In genomic region chr12:112830570-112830969, GRCm38 (mm10) we compare ENCODE assay signal across 11 mouse cellular contexts. TPM values are rescaled to one million over a fixed set of nuclear protein-coding genes. Genes with fewer than 3 reads are reported as not detected.
A peak's percentile ranks its signal among the peaks of the same experiment; 100 is the strongest.
DNase-seq lines count a peak whose midpoint lies in the region; ATAC-seq and TF ChIP-seq lines count a peak whose summit lies in the region.
"Had no signal": no experiment of that assay in that cellular context is flagged by ENCODE, and none has a peak within 500 bp of the region (broad histone marks: within the 10 kb centered on the region; RNA-seq: fewer than 3 reads in every experiment).

No protein-coding gene starts in this region.

- peak overlapping the region; percentile 99 for H3K4me3 ChIP-seq in heart, embryonic 13.5 days
- H3K4me3 ChIP-seq in MEL (ENCODE audit: control insufficient read depth in 1 of 2, insufficient read depth in 1 of 2, low read depth in 2 of 2, low read length in 2 of 2) = peak overlapping the region; percentile 69 to 88
- H3K4me3 ChIP-seq in hindbrain, embryonic 12.5 days = peak overlapping the region; percentile 77
- H3K4me3 ChIP-seq in midbrain, embryonic 11.5 days (ENCODE audit: low read depth, low read length) = peak overlapping the region; percentile 97

- H3K4me1 ChIP-seq in heart, embryonic 13.5 days = peaks cover 38% of the 10 kb centered on the region
- peaks cover 32 to 61% of the 10 kb centered on the region in 2 experiments for H3K4me1 ChIP-seq in MEL (ENCODE audit: control insufficient read depth in 1 of 2, insufficient read depth in 2 of 2, low read length in 2 of 2)
- peaks cover 39% of the 10 kb centered on the region for H3K4me1 ChIP-seq in hindbrain, embryonic 12.5 days
- peaks cover 21% of the 10 kb centered on the region for H3K4me1 ChIP-seq in midbrain, embryonic 11.5 days (ENCODE audit: control insufficient read depth, insufficient read depth, low read length)

- H3K27ac ChIP-seq in heart, embryonic 13.5 days (replicated peaks) = 0 out of 2 replicates have a peak overlapping the region, but pooled peaks have one; percentile 84
- H3K27ac ChIP-seq in MEL (ENCODE audit: control insufficient read depth, low read depth, low read length) = peak overlapping the region; percentile 80
- no peak overlapping the region for H3K27ac ChIP-seq in hindbrain, embryonic 12.5 days
- no peak overlapping the region for H3K27ac ChIP-seq in midbrain, embryonic 11.5 days (ENCODE audit: low read depth, low read length)

- TF ChIP-seq RAD21 in MEL (IDR thresholded peaks at IDR 0.05; ENCODE audit: low read depth, low read length) = no peak

- H3K9me3 ChIP-seq in heart, embryonic 13.5 days = no peaks in the 10 kb centered on the region
- no peaks in the 10 kb centered on the region for H3K9me3 ChIP-seq in MEL (replicated peaks; ENCODE audit: insufficient read depth, low read length)
- H3K9me3 ChIP-seq in hindbrain, embryonic 12.5 days (replicated peaks) = no peaks in the 10 kb centered on the region
- no peaks in the 10 kb centered on the region for H3K9me3 ChIP-seq in midbrain, embryonic 11.5 days (ENCODE audit: control insufficient read depth, low read length)

- peaks cover 56% of the 10 kb centered on the region for H3K79me2 ChIP-seq in MEL (ENCODE audit: control insufficient read depth, insufficient read depth, low read length, poor library complexity)

- H3K36me3 ChIP-seq in heart, embryonic 13.5 days = peaks cover 41% of the 10 kb centered on the region
- peaks cover 20 to 54% of the 10 kb centered on the region in 2 experiments for H3K36me3 ChIP-seq in MEL (ENCODE audit: control insufficient read depth in 1 of 2, insufficient read depth in 2 of 2, low read length in 2 of 2)
- H3K36me3 ChIP-seq in hindbrain, embryonic 12.5 days = peaks cover 29% of the 10 kb centered on the region; the same call in 1 of the 2 replicates
- H3K36me3 ChIP-seq in midbrain, embryonic 11.5 days (ENCODE audit: control insufficient read depth, insufficient read depth, low read length) = peaks cover 2% of the 10 kb centered on the region

- intact Hi-C loops in heart, postnatal 36 days (cut with DNase I) = no loop called here

- no peak for ATAC-seq in heart, embryonic 13.5 days (ENCODE audit: extremely low read depth, insufficient number of reproducible peaks, low FRiP score, low TSS enrichment)
- ATAC-seq in hindbrain, embryonic 12.5 days (ENCODE audit: low FRiP score) = no peak
- no peak for ATAC-seq in midbrain, embryonic 11.5 days (ENCODE audit: low FRiP score)
- ATAC-seq in erythroid progenitor cell, adult 5-6 weeks (replicated peaks; ENCODE audit: low FRiP score, poor library complexity, severe bottlenecking) = no peak

- 73% methylated on average over 3 of the region's 3 CpGs for WGBS in heart, embryonic 13.5 days
- 94% methylated on average over 3 of the region's 3 CpGs for WGBS in hindbrain, embryonic 12.5 days
- WGBS in midbrain, embryonic 11.5 days = 92% methylated on average over 3 of the region's 3 CpGs

- no peak for TF ChIP-seq CTCF in MEL (IDR thresholded peaks at IDR 0.05 in 2 of 3, conservative IDR thresholded peaks at IDR 0.05 in 1 of 3; ENCODE audit: control insufficient read depth in 1 of 3, insufficient read depth in 1 of 3, low read depth in 2 of 3, low read length in 3 of 3, poor library complexity in 1 of 3, severe bottlenecking in 1 of 3)

- H3K9ac ChIP-seq in heart, embryonic 13.5 days = peak overlapping the region; percentile 85
- peak overlapping the region; percentile 85 for H3K9ac ChIP-seq in MEL (ENCODE audit: control insufficient read depth, low read depth, low read length, poor library complexity, severe bottlenecking)
- H3K9ac ChIP-seq in hindbrain, embryonic 12.5 days = peak overlapping the region; percentile 82
- peak overlapping the region; percentile 84 for H3K9ac ChIP-seq in midbrain, embryonic 11.5 days (ENCODE audit: low read length)

- TF ChIP-seq POLR2A in MEL (IDR thresholded peaks at IDR 0.05; ENCODE audit: control insufficient read depth in 1 of 2, insufficient read depth in 1 of 2, low read depth in 1 of 2, low read length in 2 of 2, poor library complexity in 1 of 2) = no peak

- TF ChIP-seq EP300 in MEL (IDR thresholded peaks at IDR 0.05; ENCODE audit: low read depth in 1 of 2, low read length in 2 of 2) = no peak

- H3K27me3 ChIP-seq in heart, embryonic 13.5 days (replicated peaks) = no peaks in the 10 kb centered on the region
- H3K27me3 ChIP-seq in MEL (ENCODE audit: control insufficient read depth in 1 of 2, insufficient read depth in 2 of 2, low read length in 2 of 2) = no peaks in the 10 kb centered on the region
- no peaks in the 10 kb centered on the region for H3K27me3 ChIP-seq in hindbrain, embryonic 12.5 days
- H3K27me3 ChIP-seq in midbrain, embryonic 11.5 days (ENCODE audit: control insufficient read depth, insufficient read depth, low read length) = no peaks in the 10 kb centered on the region

- peak overlapping the region; percentile 87 for H3K4me2 ChIP-seq in heart, embryonic 13.5 days
- peak overlapping the region; percentile 76 for H3K4me2 ChIP-seq in hindbrain, embryonic 12.5 days (replicated peaks)
- H3K4me2 ChIP-seq in midbrain, embryonic 11.5 days = peak overlapping the region; percentile 69

- no peak for DNase-seq in heart, postnatal 36 days
- DNase-seq in MEL (ENCODE audit: low read depth, low spot score) = no peak
- DNase-seq in midbrain, embryonic 11.5 days (ENCODE audit: low spot score, missing footprints) = no peak
- no peak for DNase-seq in Muller cell, postnatal 12 days (ENCODE audit: inconsistent ontology term)
- no peak for DNase-seq in gastrocnemius, postnatal 10 days
- DNase-seq: cerebellum, adult 11 months; layer of hippocampus, postnatal 36 days; spleen, adult 18-20 months had no signal

TF ChIP-seq in MEL, 35 proteins besides CTCF, POLR2A, EP300 and RAD21 (continues in another document):
- TF ChIP-seq ETS1 (IDR thresholded peaks at IDR 0.05; ENCODE audit: low read depth, low read length) = no peak
- no peak for TF ChIP-seq MEF2A (IDR thresholded peaks at IDR 0.05; ENCODE audit: extremely low read depth, insufficient replicate concordance, low read depth, low read length, poor library complexity, severe bottlenecking)
- no peak for TF ChIP-seq USF2 (IDR thresholded peaks at IDR 0.05; ENCODE audit: borderline replicate concordance in 1 of 2, insufficient read depth in 1 of 2, low read depth in 1 of 2, low read length in 2 of 2)

RNA-seq across cellular contexts. Expression of gene Cdca4, which starts 1.3 kb away (rescaled TPM):
- polyA plus RNA-seq in heart, embryonic 13.5 days (2015; fragmentation: Nextera tagmentation; extraction: Ambion mirVana) = 49.1 and 49.3 TPM in 2 replicates
- 1 to 10 TPM; 6.1 to 6.6 TPM for total RNA-seq in heart, postnatal 36 days (2021)
- 245 and 279 TPM in 2 replicates for total RNA-seq in MEL (2012; rRNA removed)
- 100 to 1,000 TPM in 1 of 2 experiments, not detected in 1; 274 TPM for polyA plus RNA-seq in MEL (2012; ENCODE audit: insufficient read depth in 1 of 2, insufficient read length in 2 of 2, low read depth in 1 of 2, low replicate concordance in 2 of 2, missing spikeins in 1 of 2)
- polyA plus RNA-seq in hindbrain, embryonic 12.5 days (2016; fragmentation: Nextera tagmentation; extraction: Ambion mirVana) = 101 TPM in 2 replicates
- 159 TPM in 2 replicates for polyA plus RNA-seq in midbrain, embryonic 11.5 days (2014; fragmentation: Nextera tagmentation; extraction: Ambion mirVana)
- 170 and 180 TPM in 2 replicates for total RNA-seq in erythroid progenitor cell, adult 5-6 weeks (2015; ENCODE audit: low replicate concordance)
- total RNA-seq in erythroid progenitor cell, adult 5-6 weeks (2017; ENCODE audit: low replicate concordance) = 135 and 144 TPM in 2 replicates
- total RNA-seq in gastrocnemius, postnatal 10 days (2021) = 10 to 100 TPM in 1 of 2 experiments, 1 to 10 TPM in 1; 9.4 to 12.0 TPM

RNA-seq across cellular contexts. Expression of gene Clba1, which starts 21.8 kb away (rescaled TPM):
- 7.6 and 8.0 TPM in 2 replicates for polyA plus RNA-seq in heart, embryonic 13.5 days (2015; fragmentation: Nextera tagmentation; extraction: Ambion mirVana)
- total RNA-seq in heart, postnatal 36 days (2021) = 1 to 10 TPM; 1.6 to 2.9 TPM
- total RNA-seq in MEL (2012; rRNA removed) = 11.2 and 15.2 TPM in 2 replicates
- polyA plus RNA-seq in MEL (2012; ENCODE audit: insufficient read depth in 1 of 2, insufficient read length in 2 of 2, low read depth in 1 of 2, low replicate concordance in 2 of 2, missing spikeins in 1 of 2) = 10 to 100 TPM in 1 of 2 experiments, not detected in 1; 21.4 TPM
- polyA plus RNA-seq in hindbrain, embryonic 12.5 days (2016; fragmentation: Nextera tagmentation; extraction: Ambion mirVana) = 16.9 and 19.7 TPM in 2 replicates
- polyA plus RNA-seq in midbrain, embryonic 11.5 days (2014; fragmentation: Nextera tagmentation; extraction: Ambion mirVana) = 14.7 and 15.3 TPM in 2 replicates
- total RNA-seq in erythroid progenitor cell, adult 5-6 weeks (2015; ENCODE audit: low replicate concordance) = not detected in 2 replicates
- 0.51 TPM in 1 of 2 replicates, not detected in the other for total RNA-seq in erythroid progenitor cell, adult 5-6 weeks (2017; ENCODE audit: low replicate concordance)
- total RNA-seq in gastrocnemius, postnatal 10 days (2021) = 1 to 10 TPM in 1 of 2 experiments, under 1 TPM in 1; 0.75 to 1.7 TPM

RNA-seq across cellular contexts. Expression of gene Ahnak2, which starts 28.1 kb away (rescaled TPM):
- polyA plus RNA-seq in heart, embryonic 13.5 days (2015; fragmentation: Nextera tagmentation; extraction: Ambion mirVana) = 1.1 and 1.2 TPM in 2 replicates
- total RNA-seq in heart, postnatal 36 days (2021) = 10 to 100 TPM; 14.1 to 20.2 TPM
- total RNA-seq in MEL (2012; rRNA removed) = 1.2 and 2.6 TPM in 2 replicates
- polyA plus RNA-seq in MEL (2012; ENCODE audit: insufficient read depth in 1 of 2, insufficient read length in 2 of 2, low read depth in 1 of 2, low replicate concordance in 2 of 2, missing spikeins in 1 of 2) = 10 to 100 TPM in 1 of 2 experiments, not detected in 1; 11.4 TPM
- polyA plus RNA-seq in hindbrain, embryonic 12.5 days (2016; fragmentation: Nextera tagmentation; extraction: Ambion mirVana) = 0.48 and 0.64 TPM in 2 replicates
- polyA plus RNA-seq in midbrain, embryonic 11.5 days (2014; fragmentation: Nextera tagmentation; extraction: Ambion mirVana) = 0.07 and 0.22 TPM in 2 replicates
- total RNA-seq in erythroid progenitor cell, adult 5-6 weeks (2015; ENCODE audit: low replicate concordance) = 0.36 TPM in 1 of 2 replicates, not detected in the other
- 0.64 TPM in 1 of 2 replicates, not detected in the other for total RNA-seq in erythroid progenitor cell, adult 5-6 weeks (2017; ENCODE audit: low replicate concordance)
- total RNA-seq in gastrocnemius, postnatal 10 days (2021) = 10 to 100 TPM; 12.2 to 18.6 TPM

RNA-seq across cellular contexts. Expression of gene Gpr132, which starts 37.5 kb away (rescaled TPM):
- polyA plus RNA-seq in heart, embryonic 13.5 days (2015; fragmentation: Nextera tagmentation; extraction: Ambion mirVana) = 0.08 and 0.16 TPM in 2 replicates
- total RNA-seq in heart, postnatal 36 days (2021) = under 1 TPM; 0.19 TPM
- 6.5 and 6.8 TPM in 2 replicates for total RNA-seq in MEL (2012; rRNA removed)
- 1 to 10 TPM in 1 of 2 experiments, not detected in 1; 5.4 TPM for polyA plus RNA-seq in MEL (2012; ENCODE audit: insufficient read depth in 1 of 2, insufficient read length in 2 of 2, low read depth in 1 of 2, low replicate concordance in 2 of 2, missing spikeins in 1 of 2)
- polyA plus RNA-seq in hindbrain, embryonic 12.5 days (2016; fragmentation: Nextera tagmentation; extraction: Ambion mirVana) = not detected in 2 replicates
- polyA plus RNA-seq in midbrain, embryonic 11.5 days (2014; fragmentation: Nextera tagmentation; extraction: Ambion mirVana) = not detected in 2 replicates
- total RNA-seq in erythroid progenitor cell, adult 5-6 weeks (2015; ENCODE audit: low replicate concordance) = 1.3 and 5.0 TPM in 2 replicates
- total RNA-seq in erythroid progenitor cell, adult 5-6 weeks (2017; ENCODE audit: low replicate concordance) = 0.90 and 2.7 TPM in 2 replicates
- under 1 TPM in 1 of 2 experiments, not detected in 1; 0.09 TPM for total RNA-seq in gastrocnemius, postnatal 10 days (2021)
- total RNA-seq: layer of hippocampus, postnatal 36 days had no signal

Comparison
In these comparisons a context has a peak if more than half of its experiments do, and no peak if none do; other contexts are left out.
1. H3K27ac ChIP-seq: peak in heart, embryonic 13.5 days (single experiment) and MEL (single experiment); none in hindbrain, embryonic 12.5 days (single experiment) and midbrain, embryonic 11.5 days (single experiment).
2. RNA of gene Cdca4, which starts 1.3 kb away (total RNA-seq): 245 to 279 TPM in MEL and 135 to 180 TPM in erythroid progenitor cell, adult 5-6 weeks; 9.4 to 12.0 TPM in gastrocnemius, postnatal 10 days and 6.1 to 6.6 TPM in heart, postnatal 36 days; every median in the first group is over 10 times any median in the second.
3. Peak in every context shown above with its lines, with median percentiles within 50 percentile points of each other: H3K4me2 ChIP-seq, H3K4me3 ChIP-seq and H3K9ac ChIP-seq.